Mouse (Mus musculus) urinary bladder, adult 2 months (tissue): Measurements from ENCODE around the gene Mov10l1. TPM values are rescaled to one million over a fixed set of nuclear protein-coding genes. Genes with fewer than 3 reads are reported as not detected.

Source experiments
- DNase-seq: peaks from one replicate; pipeline ENCODE4 v3.0.0; 2022; ENCODE audit warnings: low spot score
- polyA plus RNA-seq: library from polyadenylated mRNA; depleted of rRNA; stranded (reverse); fragments of >200 nt; gene quantifications from 2 replicates; pipeline ENCODE4 v1.2.3, GENCODE M21; 2012; rRNA removed

Gene Mov10l1
- 0.03 TPM in 1 of 2 replicates, not detected in the other for polyA plus RNA-seq

- DNase-seq: no peak
Observed at GRCm38 (mm10) chr15:88982534-88983079, at the start of gene Mov10l1. Gene Mov10l1, plus strand, starts transcription at chr15:88982909.

GRCm38 (mm10) chr15:88934141-88934540 is 48.6 kb upstream of the Mov10l1 start:
- no peak for DNase-seq

GRCm38 (mm10) chr15:88936619-88937290 is 46.0 kb upstream of the Mov10l1 start:
- no peak for DNase-seq

- no peak for DNase-seq
Observed at GRCm38 (mm10) chr15:88937291-88937650, 45.4 kb upstream of the Mov10l1 start.

- no peak for DNase-seq
Observed at GRCm38 (mm10) chr15:88942783-88943182, 39.9 kb upstream of the Mov10l1 start.

- no peak for DNase-seq
Observed at GRCm38 (mm10) chr15:88943896-88944551, 38.7 kb upstream of the Mov10l1 start.

- no peak for DNase-seq
Observed at GRCm38 (mm10) chr15:88946851-88947250, 35.9 kb upstream of the Mov10l1 start.

- DNase-seq: no peak
Observed at GRCm38 (mm10) chr15:88951246-88951645, 31.5 kb upstream of the Mov10l1 start.

GRCm38 (mm10) chr15:88954368-88955072 is 28.2 kb upstream of the Mov10l1 start, which contains the start of gene Ttll8:
Gene Ttll8, minus strand, starts transcription at chr15:88954418.
- no peak for DNase-seq

GRCm38 (mm10) chr15:88955342-88955741 is 27.4 kb upstream of the Mov10l1 start:
- DNase-seq: no peak

GRCm38 (mm10) chr15:88957522-88957921 is 25.2 kb upstream of the Mov10l1 start:
- no peak for DNase-seq

GRCm38 (mm10) chr15:88964070-88964578 is 18.6 kb upstream of the Mov10l1 start:
- DNase-seq: no peak

- DNase-seq: no peak
Observed at GRCm38 (mm10) chr15:88972300-88972699, 10.4 kb upstream of the Mov10l1 start.

GRCm38 (mm10) chr15:88978281-88979137 is 4.2 kb upstream of the Mov10l1 start, which contains the start of gene Mlc1:
Gene Mlc1, minus strand, starts transcription at chr15:88979007.
- no peak for DNase-seq

- no peak for DNase-seq
Observed at GRCm38 (mm10) chr15:88979138-88979446, 3.6 kb upstream of the Mov10l1 start.

GRCm38 (mm10) chr15:88989236-88989635 is 6.5 kb downstream of the Mov10l1 start:
- no peak for DNase-seq

- no peak for DNase-seq
Observed at GRCm38 (mm10) chr15:88998636-88999035, 15.9 kb downstream of the Mov10l1 start.

- DNase-seq: no peak
Observed at GRCm38 (mm10) chr15:88999124-88999523, 16.4 kb downstream of the Mov10l1 start.

GRCm38 (mm10) chr15:89000367-89000766 is 17.7 kb downstream of the Mov10l1 start:
- no peak for DNase-seq

GRCm38 (mm10) chr15:89001245-89001644 is 18.5 kb downstream of the Mov10l1 start:
- DNase-seq: no peak

GRCm38 (mm10) chr15:89007002-89007401 is 24.3 kb downstream of the Mov10l1 start:
- no peak for DNase-seq
